Mouse (Mus musculus): Measurements from ENCODE around the gene Smchd1. TPM values are rescaled to one million over a fixed set of nuclear protein-coding genes. Genes with fewer than 3 reads are reported as not detected.
"Not testable (repeated sequence)": the region's sequence is repeated elsewhere in the genome, so short reads cannot be mapped to it uniquely, and the experiment has no call there.

The Smchd1 gene
- total RNA-seq, 2 experiments from 2014 or later, result 49.4 to 65.6 TPM

DNA sequence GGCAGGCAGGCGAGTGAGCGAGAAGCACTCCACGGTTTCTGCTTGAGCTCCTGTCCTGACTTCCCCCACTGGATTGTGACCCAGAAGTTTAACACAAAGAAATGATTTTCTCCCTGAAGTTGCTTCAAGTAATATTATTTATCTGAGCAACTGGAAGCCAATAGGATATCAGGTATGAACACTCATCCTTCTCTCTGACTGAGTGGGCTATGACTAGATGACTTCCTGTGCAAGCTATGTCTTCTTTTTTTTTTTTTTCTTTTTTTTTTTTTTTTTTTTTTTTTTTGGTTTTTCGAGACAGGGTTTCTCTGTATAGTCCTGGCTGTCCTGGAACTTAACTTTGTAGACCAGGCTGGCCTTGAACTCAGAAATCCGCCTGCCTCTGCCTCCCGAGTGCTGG is 17.8 kb downstream of the Smchd1 start:
- ATAC-seq (replicated peaks; ENCODE audit: low FRiP score, poor library complexity, severe bottlenecking), result not testable (repeated sequence)

DNA sequence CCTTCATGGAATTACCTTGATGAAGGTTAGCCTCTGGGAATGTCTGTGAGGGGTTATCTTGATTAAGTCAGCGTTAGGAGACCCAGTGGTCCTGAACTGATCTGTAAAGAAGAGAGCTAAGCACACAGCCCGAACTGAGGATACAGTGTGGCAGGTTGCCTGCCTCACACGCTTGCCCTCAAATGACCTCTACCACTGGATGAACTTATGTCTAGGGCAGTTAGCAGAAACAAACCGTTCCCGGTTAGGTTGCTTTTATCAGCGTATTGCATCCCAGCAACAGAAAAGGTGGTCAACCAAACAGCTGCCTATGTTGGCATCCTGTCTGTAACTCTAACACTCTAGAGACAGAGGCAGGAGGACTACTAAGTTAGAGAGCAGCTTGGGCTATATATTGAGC is 30.0 kb downstream of the Smchd1 start:
- no peak for ATAC-seq (replicated peaks; ENCODE audit: low FRiP score, poor library complexity, severe bottlenecking)

DNA sequence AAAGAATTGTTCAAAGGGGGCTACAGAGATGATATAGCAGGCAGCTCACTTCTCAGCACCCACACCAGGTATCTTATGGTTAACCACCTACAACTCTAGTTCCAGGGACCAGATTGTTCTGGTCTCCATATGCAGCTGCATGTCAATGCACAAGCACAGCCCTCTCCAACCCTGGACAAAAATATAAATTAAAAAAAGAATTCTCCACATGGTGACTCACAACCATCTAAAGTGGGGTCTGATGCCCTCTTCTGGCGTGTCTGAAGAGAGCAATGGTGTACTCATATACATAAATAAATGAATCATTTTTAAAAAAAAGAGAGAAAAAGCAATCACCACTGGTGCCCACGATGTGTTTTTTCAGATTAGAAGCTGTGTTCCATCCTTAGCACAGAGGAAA is 30.4 kb downstream of the Smchd1 start:
- ATAC-seq (replicated peaks; ENCODE audit: low FRiP score, poor library complexity, severe bottlenecking), result no peak

DNA sequence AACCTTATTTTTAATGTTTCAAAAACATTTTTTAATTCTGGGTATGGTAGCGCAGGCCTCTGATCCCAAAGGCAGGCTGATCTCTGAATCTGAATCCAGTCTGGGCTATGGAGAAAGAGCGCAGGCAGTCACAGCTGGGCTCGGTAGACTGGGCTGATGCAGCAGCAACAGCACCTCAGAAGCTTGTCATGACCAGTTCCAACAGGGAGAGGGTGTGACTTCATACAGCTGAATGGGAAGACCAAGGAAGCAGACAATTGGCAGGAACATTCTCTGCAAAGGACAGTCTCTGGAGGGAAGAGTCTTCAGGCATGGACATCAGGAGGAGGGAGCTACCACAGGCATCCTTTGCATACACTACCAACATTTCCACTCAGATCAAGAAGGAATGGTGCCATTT is 31.0 kb downstream of the Smchd1 start:
- ATAC-seq (replicated peaks; ENCODE audit: low FRiP score, poor library complexity, severe bottlenecking), result no peak

DNA sequence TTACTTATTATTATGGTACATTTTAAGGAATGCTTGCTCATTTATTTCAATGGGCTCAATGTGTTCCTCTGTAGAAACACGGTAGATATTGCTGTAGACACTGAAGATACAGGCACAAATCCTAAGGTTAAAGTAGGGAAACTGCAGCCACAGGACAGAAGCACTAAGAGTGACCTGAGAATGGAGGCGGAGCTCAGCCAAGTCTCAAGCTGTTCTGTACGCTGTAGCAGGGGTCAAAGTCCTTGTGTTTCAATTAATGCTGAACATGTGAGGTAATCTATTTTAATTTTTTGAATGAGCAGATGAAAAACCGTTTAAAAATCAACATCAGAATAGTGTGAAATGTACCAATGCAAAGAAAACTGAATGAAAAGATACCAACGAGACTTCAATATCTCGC is 31.9 kb downstream of the Smchd1 start:
- no peak for ATAC-seq (replicated peaks; ENCODE audit: low FRiP score, poor library complexity, severe bottlenecking)

DNA sequence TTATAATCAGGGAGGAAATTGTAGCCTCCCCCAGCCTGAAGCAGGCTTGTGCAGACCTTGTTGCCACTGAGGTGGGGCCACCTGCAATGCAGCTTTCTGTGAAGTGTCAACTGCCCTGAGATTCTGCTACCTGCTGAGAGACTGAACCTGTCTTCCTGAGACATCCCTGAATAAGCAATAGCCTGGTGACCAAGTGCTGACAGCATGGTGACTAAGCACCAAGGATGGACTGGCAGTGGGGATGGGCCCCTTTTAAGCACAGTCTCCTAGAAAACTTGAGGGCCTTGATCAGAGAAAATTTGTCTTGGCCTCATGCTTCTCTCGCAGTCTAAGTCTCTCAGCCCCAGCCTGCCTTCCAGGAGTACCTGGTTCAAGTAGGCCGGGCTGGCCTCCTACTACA is 52.6 kb downstream of the Smchd1 start:
- ATAC-seq (replicated peaks; ENCODE audit: low FRiP score, poor library complexity, severe bottlenecking), result not testable (repeated sequence)

DNA sequence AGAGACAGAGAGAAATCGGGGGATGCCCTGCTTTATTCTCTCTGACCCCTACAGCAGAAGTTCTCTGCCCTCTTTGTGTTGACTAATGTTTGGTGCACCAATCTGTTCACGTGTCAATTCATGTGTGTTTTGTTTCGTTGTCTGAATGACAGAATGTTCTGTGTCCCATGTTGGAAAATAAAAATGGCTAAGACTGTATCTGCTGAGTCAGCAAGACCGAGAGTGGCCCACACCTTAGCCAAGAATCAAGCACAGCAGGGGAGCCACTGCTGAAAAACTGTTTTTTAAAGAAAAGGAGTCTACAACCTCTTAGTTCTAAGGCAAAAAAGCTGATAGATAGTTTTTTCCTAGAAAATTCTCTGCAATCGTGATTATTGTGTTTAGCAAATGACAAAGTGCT is 55.7 kb downstream of the Smchd1 start:
- ATAC-seq (replicated peaks; ENCODE audit: low FRiP score, poor library complexity, severe bottlenecking), result not testable (repeated sequence)

DNA sequence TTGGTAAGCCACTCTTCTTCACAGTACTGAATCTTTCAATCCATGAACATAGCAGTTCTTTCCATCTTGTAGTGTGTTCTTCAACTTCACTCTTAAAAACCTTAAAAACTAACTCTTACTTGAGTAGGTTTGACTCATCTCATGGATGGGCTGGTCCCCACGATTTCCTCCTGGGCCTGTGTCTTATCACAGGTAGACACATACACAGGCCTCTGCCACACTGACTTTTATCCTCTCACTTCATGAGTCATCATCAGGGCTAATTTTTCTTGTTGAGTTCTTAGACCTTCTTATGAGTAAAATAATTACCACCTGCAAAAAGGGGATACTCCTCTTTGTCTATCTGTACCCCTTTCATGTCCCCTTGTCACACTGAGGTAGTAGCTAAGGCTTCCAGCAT is 58.1 kb downstream of the Smchd1 start:
- no peak for ATAC-seq (replicated peaks; ENCODE audit: low FRiP score, poor library complexity, severe bottlenecking)

DNA sequence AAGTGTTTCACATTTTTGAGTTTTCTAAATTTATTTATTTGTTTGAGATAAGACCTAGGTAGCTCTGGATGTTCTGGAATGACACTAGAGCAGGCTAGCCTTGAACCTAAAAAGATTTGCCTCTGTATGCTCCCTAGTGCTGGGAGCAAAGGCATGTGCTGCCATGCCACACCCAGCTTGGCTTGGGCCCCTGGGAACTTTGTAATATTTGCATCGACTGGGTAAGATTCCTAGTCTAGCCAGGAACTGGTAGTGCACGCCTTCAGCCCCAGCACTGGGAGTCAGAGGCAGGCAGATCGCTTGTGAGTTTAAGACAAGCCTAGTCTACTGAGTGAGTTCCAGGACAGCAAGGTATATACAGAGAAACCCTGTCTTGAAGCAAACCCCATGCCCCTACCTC is 87.7 kb downstream of the Smchd1 start:
- ATAC-seq (replicated peaks; ENCODE audit: low FRiP score, poor library complexity, severe bottlenecking), result no peak

DNA sequence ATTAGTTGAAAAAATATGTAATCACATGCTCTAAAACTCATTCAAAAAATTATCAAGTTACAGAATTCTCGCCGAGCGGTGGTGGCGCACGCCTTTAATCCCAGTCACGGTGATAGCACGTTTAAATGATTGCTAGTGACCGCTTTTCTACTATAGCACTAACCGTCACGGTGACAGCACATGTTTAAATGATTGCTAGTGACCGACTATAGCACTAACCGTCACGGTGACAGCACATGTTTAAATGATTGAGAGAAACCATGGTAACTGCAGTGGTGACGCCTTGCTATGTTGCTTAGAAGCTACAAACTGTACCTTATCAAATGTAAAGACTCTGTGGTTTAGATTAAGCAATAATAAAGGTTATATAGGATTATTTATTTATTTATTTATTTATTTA is 94.8 kb downstream of the Smchd1 start:
- ATAC-seq (replicated peaks; ENCODE audit: low FRiP score, poor library complexity, severe bottlenecking), result no peak

DNA sequence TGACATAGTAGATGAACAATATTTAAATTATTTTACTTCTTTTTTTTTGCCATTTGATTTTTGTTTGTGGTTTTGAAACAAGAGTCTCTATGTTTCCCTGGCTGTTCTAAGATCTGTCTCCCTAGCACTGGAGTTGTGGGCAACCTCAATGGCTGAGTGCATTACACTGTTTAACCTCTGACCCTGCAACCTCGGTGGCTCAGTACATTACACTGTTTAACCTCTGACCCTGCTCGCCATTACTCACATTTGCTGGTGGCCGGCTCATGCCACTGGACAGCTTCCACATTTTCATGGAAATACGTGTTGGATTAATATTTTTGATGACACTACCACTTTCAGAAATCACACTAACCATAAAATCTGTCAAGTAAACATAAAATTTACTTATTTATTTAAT is 97.2 kb downstream of the Smchd1 start:
- ATAC-seq (replicated peaks; ENCODE audit: low FRiP score, poor library complexity, severe bottlenecking), result no peak

DNA sequence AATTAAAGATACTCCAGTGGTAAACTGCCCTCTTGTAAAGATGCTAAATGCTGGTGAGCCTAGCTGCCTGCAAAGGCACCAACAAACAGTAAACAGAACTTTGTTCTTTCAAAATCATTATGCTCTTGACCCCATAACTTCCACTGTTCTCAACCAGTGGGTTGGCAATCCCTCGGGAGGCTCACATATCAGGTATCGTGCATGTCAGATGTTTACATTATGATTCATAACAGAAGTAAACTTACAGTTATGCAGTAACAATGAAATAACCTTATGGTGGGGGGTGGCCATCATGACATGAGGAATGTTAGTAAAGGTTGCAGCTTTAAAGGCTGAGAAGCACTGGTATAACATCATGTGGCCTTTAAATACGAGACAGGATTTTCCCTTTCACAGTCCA is 119.6 kb downstream of the Smchd1 start:
- ATAC-seq (replicated peaks; ENCODE audit: low FRiP score, poor library complexity, severe bottlenecking), result no peak

DNA sequence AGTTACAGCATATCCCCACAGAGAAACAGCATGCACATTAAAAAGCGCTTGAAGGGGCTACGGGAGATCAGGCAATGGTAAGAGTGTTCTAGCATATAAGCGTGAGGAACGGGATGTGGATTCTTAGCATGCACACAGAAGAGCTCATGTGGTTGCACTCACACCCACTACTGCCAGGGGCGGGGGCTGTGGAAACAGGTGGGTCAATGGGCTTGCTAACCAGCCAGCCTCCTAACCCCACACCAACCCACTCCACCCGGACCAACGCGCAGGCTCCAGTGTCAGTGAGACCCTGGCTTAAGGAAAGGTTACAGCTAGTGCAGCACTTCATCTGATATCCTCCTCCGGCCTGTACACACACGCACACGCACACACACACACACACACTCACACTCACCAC is 120.9 kb downstream of the Smchd1 start:
- ATAC-seq (replicated peaks; ENCODE audit: low FRiP score, poor library complexity, severe bottlenecking), result no peak

DNA sequence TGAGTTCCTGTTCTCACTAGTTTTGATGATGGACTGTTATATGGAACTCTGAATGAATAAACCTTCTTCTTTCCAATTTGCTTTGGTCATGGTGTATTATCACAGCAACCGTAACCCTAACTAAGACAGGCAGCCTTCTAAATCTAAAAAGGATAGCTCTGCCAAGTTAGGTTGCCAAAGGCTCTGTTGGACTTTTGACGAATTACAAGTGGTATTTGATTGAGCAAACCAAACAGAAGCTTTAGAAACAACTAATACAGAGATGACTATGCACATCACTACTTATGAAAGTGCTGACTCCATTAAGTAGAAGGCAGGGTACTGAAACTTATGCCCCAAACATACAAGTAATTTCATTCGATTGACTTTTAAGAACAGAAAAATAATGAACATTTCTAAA is 127.0 kb downstream of the Smchd1 start:
- ATAC-seq (replicated peaks; ENCODE audit: low FRiP score, poor library complexity, severe bottlenecking), result no peak

DNA sequence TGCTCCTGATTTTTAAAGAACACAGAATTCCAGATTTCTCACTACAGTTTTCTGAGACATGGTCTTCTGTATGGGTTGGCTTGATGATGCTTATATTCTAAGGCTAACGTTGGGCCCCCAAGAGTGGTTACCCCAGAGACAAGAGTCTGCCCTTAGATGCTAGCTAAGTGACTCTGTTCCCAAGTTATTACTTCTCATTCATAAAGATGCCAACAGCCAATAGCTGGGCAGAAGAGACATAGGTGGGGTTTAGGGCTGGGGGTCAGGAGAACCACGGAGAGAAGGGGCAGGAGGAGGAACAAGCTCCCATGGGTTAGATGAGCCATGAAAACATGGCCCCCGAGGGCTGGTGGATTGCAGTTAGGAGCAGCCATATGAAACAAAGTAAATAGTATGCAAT is 133.1 kb downstream of the Smchd1 start:
- no peak for ATAC-seq (replicated peaks; ENCODE audit: low FRiP score, poor library complexity, severe bottlenecking)

DNA sequence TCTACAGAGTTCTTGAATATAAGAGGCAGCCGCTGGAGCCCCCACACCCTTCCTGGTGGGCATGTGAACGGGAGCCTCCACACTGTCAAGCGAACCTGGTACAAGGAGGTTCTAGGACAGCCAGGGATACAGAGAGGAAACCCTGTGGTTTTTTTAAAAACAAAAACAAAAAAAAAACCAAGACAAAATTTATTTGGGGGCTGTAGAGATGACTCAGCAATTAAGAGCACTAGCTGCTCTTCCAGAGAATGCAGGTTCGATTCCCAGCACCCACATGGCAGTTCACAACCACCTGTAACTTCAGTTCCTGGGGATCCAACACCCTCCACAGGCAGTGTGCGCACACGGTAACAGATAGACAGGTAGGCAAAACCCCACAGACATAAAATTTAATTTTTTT is 136.5 kb downstream of the Smchd1 start:
- ATAC-seq (replicated peaks; ENCODE audit: low FRiP score, poor library complexity, severe bottlenecking), result no peak

DNA sequence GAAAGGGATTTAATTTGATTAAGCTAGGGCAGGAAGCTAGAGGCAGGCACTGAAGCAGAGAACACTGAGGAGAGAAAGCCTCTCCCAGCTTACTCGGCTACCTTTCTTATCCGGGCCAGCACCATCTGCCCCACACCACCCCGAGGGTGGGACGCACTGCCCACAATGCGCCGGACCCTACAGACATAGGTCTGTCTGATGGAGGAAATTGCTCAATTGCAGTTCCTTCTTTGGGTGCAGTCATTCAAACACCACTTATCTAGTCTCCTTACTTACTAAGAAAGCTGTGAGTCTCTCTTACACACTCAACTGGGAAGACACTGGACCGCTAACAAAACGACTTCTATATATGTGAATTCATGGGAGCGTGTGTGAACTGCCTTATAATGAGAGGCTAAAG is 137.6 kb downstream of the Smchd1 start:
- no peak for ATAC-seq (replicated peaks; ENCODE audit: low FRiP score, poor library complexity, severe bottlenecking)

DNA sequence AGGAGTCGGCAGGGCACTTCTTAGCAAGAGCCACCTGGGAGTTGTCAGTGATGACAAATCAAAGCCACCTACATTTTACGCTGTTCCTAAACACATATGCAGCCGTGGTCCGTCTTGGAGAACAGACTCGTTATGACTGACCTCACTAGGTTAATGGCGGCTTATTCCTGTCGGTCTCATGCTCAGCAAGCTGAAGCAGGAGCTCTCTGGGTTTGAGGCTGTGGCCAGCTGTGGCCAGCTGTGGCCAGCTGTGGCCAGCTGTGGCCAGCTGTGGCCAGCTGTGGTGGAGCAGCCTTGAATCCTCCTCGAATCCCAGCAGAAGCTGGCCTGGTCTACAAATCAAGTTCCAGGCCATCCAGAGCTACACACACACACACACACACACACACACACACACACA is 138.7 kb downstream of the Smchd1 start:
- ATAC-seq (replicated peaks; ENCODE audit: low FRiP score, poor library complexity, severe bottlenecking), result no peak

DNA sequence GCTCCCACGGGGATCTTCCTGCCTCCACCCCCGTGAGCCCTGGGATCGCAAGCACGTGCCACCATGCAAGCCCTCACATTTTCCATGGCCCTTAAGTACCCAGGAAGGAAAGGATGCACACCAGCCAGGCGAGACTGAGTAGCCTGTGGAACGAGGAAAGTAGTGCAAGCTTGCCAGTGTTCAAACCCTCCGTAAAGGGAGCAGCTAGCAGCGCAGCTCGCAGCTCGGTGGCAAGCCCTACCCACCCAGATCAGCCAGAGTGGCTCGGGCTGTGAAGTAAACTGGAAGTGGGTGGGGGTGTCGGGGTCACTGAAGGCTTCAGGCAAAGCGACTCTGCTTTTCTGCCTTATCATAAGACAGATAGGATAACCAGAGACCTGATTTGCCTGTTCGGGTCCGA is 142.8 kb downstream of the Smchd1 start:
- ATAC-seq (replicated peaks; ENCODE audit: low FRiP score, poor library complexity, severe bottlenecking), result no peak

DNA sequence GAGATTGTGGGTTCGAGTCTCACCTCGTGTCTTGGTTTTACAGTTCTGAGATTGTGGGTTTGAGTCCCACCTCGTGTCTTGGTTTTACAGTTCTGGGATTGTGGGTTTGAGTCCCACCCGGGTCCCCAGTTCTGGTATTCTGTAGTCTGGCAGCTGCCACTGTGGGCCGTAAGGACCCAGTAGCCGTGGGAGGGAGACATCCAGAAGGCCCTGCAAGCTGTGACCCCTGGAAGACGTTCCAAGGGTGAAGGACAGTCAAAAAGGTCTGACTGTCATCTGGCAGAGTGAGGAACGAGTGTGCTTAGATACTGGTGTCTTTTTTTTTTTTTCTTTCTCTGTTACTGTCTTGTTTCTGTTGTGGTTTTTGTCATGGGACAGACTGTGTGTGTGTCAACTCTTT is 154.4 kb downstream of the Smchd1 start:
- ATAC-seq (replicated peaks; ENCODE audit: low FRiP score, poor library complexity, severe bottlenecking), result not testable (repeated sequence)

DNA sequence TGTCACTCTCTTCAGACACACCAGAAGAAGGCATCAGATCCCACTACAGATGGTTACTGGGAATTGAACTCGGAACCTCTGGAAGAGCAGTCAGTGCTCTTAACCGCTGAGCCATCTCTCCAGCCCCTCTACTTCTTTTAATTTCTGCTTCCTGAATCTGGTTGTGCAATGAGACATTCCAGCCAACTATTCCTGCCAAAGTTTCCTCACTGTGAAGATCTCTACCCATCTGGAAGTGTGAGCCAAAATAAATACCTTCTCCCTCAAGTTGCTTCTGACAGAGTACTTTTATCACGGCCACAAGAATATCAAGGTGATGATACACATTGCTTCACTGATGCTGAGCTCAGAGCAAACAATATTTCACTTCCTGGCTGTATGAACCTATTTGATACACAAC is 155.8 kb downstream of the Smchd1 start:
- ATAC-seq (replicated peaks; ENCODE audit: low FRiP score, poor library complexity, severe bottlenecking), result no peak

DNA sequence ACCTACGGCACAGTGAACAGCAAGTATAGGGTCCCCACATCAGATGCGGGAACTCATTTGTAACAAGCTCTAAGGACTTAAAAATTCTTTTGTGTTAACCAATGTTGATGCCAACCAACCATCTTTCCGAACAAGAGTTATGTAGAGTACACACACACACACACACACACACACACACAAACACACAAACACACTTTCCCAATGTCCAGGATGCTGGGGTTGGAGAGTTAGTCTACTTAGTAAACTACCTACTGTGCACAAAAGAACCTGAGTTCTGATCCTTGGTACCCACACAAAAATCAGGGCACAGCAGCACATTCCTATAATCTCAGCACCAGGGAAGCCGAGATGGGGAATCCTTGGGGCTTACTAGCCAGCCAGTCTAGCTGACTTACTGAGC is 157.6 kb downstream of the Smchd1 start:
- no peak for ATAC-seq (replicated peaks; ENCODE audit: low FRiP score, poor library complexity, severe bottlenecking)

DNA sequence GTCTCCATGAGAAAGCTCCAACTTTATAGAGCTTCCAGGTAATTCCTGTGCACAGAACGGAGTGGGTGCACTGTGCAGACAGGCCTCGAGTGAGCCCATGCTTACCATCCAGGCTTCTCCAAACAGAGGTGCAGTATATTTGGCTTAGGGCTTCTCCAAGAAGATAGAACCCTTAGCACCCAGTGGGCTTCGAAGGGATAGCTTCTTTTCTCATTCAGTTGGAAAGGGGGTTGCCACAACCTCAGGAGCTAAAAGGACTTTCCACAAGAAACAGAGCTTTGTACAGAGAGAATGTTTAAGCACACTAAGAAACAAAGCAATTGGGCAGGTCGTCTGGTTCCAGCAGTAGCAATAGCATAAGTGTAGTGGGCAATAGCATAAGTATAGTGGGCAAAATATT is 160.8 kb downstream of the Smchd1 start:
- ATAC-seq (replicated peaks; ENCODE audit: low FRiP score, poor library complexity, severe bottlenecking), result no peak
